Mouse (Mus musculus): ENCODE data around the gene Lrch3.

Gene Lrch3

GRCm38 (mm10) chr16:32984631-32985030, 70.7 kb downstream of the Lrch3 start:
- no peak for DNase-seq (ENCODE audit: low spot score in 2 of 2)

- DNase-seq (ENCODE audit: low spot score in 2 of 2): no peak
These were observed 78.3 kb downstream of the Lrch3 start for GRCm38 (mm10) chr16:32992158-32992557.

- no peak for DNase-seq (ENCODE audit: low spot score in 2 of 2)
These were observed 91.3 kb downstream of the Lrch3 start for GRCm38 (mm10) chr16:33005216-33005615.

DNA sequence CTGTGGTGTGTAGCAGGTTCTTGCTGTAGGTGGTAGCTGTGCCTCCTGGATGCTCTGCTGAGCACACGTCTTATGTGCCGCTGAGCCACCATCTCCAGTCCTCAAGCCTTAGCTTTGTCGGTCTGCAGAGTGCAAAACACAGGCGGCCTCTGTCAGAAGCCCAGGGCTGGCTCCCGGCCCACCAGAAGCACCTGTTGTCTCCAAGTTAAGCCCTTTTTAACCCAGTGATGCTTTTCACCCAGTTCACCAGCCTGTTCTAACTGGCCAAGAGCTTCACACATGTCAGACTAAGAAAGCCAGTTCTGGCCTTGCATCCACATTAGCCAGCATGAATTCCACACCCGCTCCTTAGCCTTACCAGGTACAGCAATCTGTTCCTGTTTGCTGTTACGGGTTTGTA, 93.0 kb downstream of the Lrch3 start:
- no peak for DNase-seq (ENCODE audit: low spot score in 2 of 2)

DNA sequence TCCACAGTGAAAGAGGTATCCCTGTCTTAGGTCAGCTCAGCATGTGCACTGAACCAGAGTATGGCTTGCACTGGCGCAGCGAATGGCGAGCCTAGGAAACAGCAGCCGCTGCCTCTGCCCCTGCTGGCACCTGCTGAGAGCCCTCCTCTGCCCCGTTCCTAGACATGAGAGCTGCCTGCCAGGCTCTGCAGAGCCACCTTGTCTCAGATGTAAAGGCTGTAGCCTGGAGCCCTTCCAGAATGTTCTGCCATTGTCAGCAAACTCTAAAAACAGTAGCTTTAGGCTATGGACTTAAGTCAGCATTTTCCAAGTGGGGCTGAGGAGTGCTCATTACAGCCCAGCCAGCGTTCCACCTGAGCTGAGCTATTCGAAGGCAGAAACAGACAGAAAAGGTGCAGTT, 93.5 kb downstream of the Lrch3 start:
- DNase-seq (ENCODE audit: low spot score in 2 of 2): no peak

DNA sequence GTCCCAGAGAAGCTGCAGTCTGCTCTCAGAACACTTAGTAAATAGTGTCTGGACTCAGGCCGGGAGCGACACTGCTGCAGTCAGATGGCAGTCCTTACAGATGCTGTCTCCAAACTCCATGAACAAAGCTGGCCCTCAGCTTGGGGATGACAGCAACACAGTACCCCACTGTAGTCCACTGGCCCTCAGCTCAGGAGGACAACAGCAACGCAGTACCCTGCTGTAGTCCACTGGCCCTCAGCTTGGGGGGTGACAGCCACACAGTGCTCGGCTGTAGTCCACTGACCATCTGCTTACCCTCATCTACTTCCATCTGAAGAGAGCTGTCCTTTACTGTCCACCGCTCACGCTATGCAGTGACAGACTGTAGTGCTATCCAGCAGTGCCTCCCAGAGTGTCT, 96.3 kb downstream of the Lrch3 start:
- DNase-seq (ENCODE audit: low spot score in 2 of 2): no peak

GRCm38 (mm10) chr16:33013801-33014200, 99.9 kb downstream of the Lrch3 start:
- DNase-seq (ENCODE audit: low spot score in 2 of 2): no peak

- DNase-seq (ENCODE audit: low spot score in 2 of 2): no peak
These were observed 101.0 kb downstream of the Lrch3 start for GRCm38 (mm10) chr16:33014921-33015320.

DNA sequence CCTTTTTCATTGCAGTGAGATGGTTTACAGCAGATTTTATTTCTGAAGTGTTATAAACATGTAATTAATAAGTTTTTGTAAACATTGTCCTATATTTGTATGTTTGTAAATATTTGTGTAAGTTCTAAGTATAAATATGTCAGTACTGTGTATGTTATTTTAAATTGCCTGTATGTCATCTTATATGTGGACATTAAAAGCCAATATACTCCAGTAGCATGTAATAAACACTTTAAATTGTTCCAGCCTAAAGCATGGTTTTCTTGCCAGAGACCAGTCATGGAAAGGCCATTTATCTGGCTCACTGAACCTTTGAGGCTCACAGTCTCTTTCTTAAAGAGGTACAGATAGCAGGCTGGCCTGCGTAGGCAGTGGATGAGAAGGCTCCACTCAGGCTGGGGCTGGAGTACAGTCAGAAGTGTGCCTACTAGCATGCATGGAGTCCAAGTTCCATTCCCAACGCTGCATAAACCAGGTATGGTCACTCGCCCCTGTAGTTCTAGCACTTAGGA, 101.6 kb downstream of the Lrch3 start:
- no peak for DNase-seq (ENCODE audit: low spot score in 2 of 2)

- no peak for DNase-seq (ENCODE audit: low spot score in 2 of 2)
These were observed 102.1 kb downstream of the Lrch3 start for GRCm38 (mm10) chr16:33015986-33016385.

GRCm38 (mm10) chr16:33017677-33018349, 103.9 kb downstream of the Lrch3 start:
- no peak for DNase-seq (ENCODE audit: low spot score in 2 of 2)

DNA sequence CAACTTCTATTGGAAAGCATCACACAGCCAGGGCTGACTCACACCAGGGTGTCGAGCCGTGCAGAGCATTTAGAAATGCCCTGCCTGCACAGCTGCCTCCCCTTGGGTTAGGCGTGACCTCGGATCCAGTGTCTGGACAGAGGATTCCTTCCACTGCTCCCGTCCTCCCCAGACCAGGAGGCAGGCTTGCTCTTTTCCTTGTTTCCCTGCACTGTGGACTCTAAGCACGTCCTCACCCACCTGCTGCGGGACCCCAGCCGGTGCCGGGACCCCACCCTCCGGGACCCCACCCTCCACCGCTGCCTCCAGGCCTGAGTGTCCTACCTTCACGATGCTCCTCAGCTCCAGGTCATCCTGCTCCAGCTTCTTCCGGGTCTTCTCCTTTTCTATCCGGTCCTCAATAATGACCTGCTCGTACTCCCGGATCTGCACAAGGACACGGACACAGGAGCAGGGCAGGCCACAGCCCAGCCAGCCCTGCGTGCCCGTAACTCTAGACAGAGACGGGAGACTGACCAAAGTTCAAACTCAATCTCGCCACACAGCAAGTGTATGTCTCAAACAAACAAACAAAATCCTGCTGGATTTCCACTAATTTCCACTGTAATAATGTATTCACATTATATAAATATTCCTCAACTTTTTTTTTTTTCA, 105.3 kb downstream of the Lrch3 start:
- DNase-seq (ENCODE audit: low spot score in 2 of 2): no peak

GRCm38 (mm10) chr16:33021381-33021780, 107.5 kb downstream of the Lrch3 start:
- no peak for DNase-seq (ENCODE audit: low spot score in 2 of 2)

- peak; percentile 69 to 71 for DNase-seq (ENCODE audit: low spot score in 2 of 2)
These were observed 109.8 kb downstream of the Lrch3 start for GRCm38 (mm10) chr16:33023750-33024149.

DNA sequence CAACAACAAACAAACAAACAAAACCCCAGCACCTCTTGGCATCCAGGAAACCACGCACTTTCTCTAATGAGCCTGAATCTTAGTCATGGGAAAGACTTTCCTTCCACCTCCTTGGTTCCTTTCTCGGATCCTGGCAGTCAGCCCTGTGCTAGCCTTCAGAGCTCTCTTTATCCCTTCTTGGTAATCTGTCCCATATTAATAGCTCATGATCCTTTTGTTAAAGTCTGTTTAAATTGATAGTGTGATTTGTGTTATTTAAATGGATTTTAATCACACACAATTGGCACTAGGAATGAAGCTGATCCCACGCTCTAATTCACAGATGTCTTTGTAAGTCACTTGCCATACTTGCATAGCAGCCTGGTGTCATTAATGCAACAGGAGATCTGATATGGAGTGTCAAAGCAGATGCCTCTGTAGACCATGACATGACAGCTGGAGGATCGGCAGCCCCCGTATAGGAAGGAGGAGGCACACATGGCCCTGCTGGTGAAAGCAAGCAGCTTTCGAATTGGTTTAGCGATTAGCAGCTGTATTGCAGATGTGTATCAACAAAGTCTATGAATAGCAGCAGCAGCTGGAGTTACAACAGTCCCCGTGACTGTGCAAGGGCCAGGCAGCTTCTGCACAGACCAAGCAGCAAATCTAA, 110.7 kb downstream of the Lrch3 start:
- no peak for DNase-seq (ENCODE audit: low spot score in 2 of 2)

DNA sequence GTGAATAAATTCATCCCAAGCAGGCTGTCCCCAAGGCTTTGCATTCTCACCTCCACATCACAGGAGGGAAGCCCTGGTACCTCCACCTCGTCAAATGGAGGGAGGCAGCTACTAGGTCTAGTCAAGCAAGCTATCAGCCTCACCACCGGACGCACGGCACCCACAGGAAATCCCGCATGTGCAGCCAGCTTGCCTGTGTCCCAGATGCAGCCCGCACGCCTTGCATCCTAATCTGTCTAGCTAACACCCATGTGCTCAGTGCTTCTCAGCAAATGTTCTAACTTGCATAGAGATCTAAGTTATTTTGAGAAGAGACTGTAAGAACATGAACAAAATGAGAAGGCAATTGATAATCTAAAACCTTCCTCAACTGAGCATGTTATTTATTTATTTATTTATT, 112.5 kb downstream of the Lrch3 start:
- no peak for DNase-seq (ENCODE audit: low spot score in 2 of 2)

DNA sequence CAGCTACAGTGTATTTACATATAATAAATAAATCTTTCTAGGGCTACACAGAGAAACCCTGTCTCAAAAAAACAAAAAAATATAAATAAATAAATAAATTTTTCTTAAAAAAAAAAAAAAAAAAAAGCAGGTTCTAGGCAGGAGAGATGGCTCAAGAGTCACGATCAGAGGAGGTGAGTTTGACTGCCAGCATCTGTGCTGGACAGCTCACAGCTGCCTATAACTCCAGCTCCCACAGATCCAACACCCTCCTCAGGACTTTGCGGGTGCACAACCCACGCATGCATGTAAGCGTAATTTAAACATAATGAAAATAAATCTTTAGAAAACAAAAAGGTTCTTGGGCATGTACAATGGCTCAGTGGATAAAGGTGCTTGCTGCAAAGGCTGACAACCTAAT, 122.1 kb downstream of the Lrch3 start:
- no peak for DNase-seq (ENCODE audit: low spot score in 2 of 2)

DNA sequence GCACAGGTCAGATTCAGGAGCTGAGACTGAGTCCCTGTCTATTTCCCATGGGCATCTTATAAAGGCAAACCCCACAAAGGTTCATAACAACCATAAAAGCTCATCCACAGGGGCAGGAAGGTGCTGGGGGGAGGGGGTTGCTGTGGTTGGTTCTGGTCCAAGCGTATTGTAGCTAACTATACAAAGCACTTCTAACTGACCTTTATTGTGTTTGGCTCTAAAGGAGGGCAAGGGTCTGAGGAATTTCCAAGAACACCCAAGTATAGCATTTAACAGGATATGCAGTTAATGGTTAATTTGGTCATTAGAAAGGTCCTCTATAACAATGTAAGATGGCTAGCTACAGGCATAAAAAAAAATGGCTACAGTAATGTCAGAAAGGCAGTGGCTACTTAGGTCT, 128.8 kb downstream of the Lrch3 start:
- DNase-seq (ENCODE audit: low spot score in 2 of 2): no peak

DNA sequence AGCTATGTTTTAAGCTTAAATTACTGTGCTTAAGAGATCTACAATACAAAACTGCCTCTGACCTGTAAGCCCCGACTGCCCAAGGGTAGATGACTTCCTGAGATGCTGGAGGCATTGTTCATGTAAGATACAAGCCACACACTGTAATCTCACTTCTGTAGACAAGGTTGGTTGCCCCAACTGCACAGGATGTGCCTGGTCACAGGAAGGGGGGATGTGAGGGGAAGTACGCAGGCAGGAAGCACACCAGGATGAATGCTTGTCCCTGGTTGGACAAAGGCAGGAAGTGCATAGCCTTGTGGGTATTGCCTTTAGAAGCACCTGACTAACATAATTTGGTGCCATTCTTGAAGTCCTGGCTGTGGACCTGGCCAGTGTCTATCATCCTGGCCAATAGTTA, 129.4 kb downstream of the Lrch3 start:
- DNase-seq (ENCODE audit: low spot score in 2 of 2): peak in 1 of 2 experiments; percentile 22

GRCm38 (mm10) chr16:33048004-33048403, 134.1 kb downstream of the Lrch3 start:
- DNase-seq (ENCODE audit: low spot score in 2 of 2): no peak

- no peak for DNase-seq (ENCODE audit: low spot score in 2 of 2)
These were observed 134.8 kb downstream of the Lrch3 start for GRCm38 (mm10) chr16:33048686-33049085.

- DNase-seq (ENCODE audit: low spot score in 2 of 2): no peak
These were observed 135.9 kb downstream of the Lrch3 start for GRCm38 (mm10) chr16:33049809-33050208.

GRCm38 (mm10) chr16:33053141-33053540, 139.2 kb downstream of the Lrch3 start:
- DNase-seq (ENCODE audit: low spot score in 2 of 2): no peak
